17 mouse cellular contexts compared by ENCODE assay signal in the genomic region with DNA sequence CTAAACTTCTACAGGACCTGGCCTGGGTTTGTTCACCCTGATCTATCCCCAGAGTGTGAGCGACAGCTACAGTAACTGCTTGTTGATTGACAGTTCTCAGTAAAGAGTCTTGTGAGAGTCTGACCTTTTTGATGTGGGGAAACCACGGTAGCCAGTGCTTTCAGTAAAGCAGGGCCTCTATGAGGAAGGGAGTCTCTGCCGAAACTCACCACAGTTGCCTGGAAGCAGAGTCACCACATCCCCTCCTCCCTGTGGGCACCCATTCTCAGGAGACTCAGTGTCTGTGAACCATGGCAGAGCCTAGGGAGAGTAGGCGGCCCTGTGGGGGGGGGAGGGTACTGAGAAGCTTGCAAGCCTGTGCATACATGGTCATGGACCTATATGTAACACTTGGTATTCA. TPM values are rescaled to one million over a fixed set of nuclear protein-coding genes. Genes with fewer than 3 reads are reported as not detected.
DNase-seq lines count a peak whose midpoint lies in the region; ATAC-seq and TF ChIP-seq lines count a peak whose summit lies in the region.
"Had no signal": no experiment of that assay in that cellular context is flagged by ENCODE, and none has a peak within 500 bp of the region (broad histone marks: within the 10 kb centered on the region; RNA-seq: fewer than 3 reads in every experiment).

No protein-coding gene starts in this region.

- ATAC-seq in liver, embryonic 16.5 days (ENCODE audit: low read depth), result 0 out of 2 replicates have a peak, but pooled peaks have one; percentile 11
- no peak for ATAC-seq in liver, embryonic 12.5 days
- ATAC-seq in hematopoietic stem cell, adult 5-6 weeks (replicated peaks in 1 of 2; ENCODE audit: insufficient read depth in 1 of 2, low FRiP score in 2 of 2, low TSS enrichment in 1 of 2, low read depth in 1 of 2, poor library complexity in 2 of 2, severe bottlenecking in 2 of 2), result peak; percentile 25 to 57; a peak in 1 of 4 replicates
- ATAC-seq in hindbrain, embryonic 16.5 days, result no peak

- WGBS in liver, embryonic 16.5 days (ENCODE audit: insufficient replicate concordance), result 53% methylated on average over 4 of the region's 4 CpGs
- WGBS in liver, embryonic 12.5 days (ENCODE audit: insufficient replicate concordance), result 54% methylated on average over 4 of the region's 4 CpGs
- WGBS in thymus, adult 2 months, result 9% methylated on average over 4 of the region's 4 CpGs
- WGBS in cerebellum, adult 2 months, result 87% methylated on average over 4 of the region's 4 CpGs
- WGBS in hindbrain, embryonic 16.5 days, result 80% methylated on average over 4 of the region's 4 CpGs

- no peak overlapping the region for H3K27ac ChIP-seq in liver, embryonic 16.5 days (ENCODE audit: low read length)
- H3K27ac ChIP-seq in liver, embryonic 12.5 days, result no peak overlapping the region
- no peak overlapping the region for H3K27ac ChIP-seq in thymus, adult 2 months (ENCODE audit: control insufficient read depth, insufficient read depth, low read length)
- H3K27ac ChIP-seq in cerebellum, adult 2 months (ENCODE audit: insufficient read depth, low read length), result no peak overlapping the region
- no peak overlapping the region for H3K27ac ChIP-seq in hindbrain, embryonic 16.5 days (ENCODE audit: low read depth, low read length)
- H3K27ac ChIP-seq: embryonic facial prominence, embryonic 15.5 days; forebrain, embryonic 12.5 days; kidney, postnatal 0 days; limb, embryonic 15.5 days; neural tube, embryonic 13.5 days had no signal

- intact Hi-C loops in left cerebral cortex, postnatal 25 days (cut with DNase I), result no loop called here

- H3K9me3 ChIP-seq in liver, embryonic 16.5 days (replicated peaks; ENCODE audit: control insufficient read depth, low read length), result peaks cover 2% of the 10 kb centered on the region; the same call in 1 of the 2 replicates
- H3K9me3 ChIP-seq in liver, embryonic 12.5 days (replicated peaks), result peaks cover 4% of the 10 kb centered on the region
- H3K9me3 ChIP-seq in hindbrain, embryonic 16.5 days (ENCODE audit: control insufficient read depth, low read length), result no peaks in the 10 kb centered on the region
- H3K9me3 ChIP-seq: embryonic facial prominence, embryonic 15.5 days; forebrain, embryonic 12.5 days; limb, embryonic 15.5 days; neural tube, embryonic 13.5 days had no signal

- TF ChIP-seq CTCF in thymus, adult 2 months (IDR thresholded peaks at IDR 0.05; ENCODE audit: borderline replicate concordance, control insufficient read depth, extremely low read depth, insufficient read depth, low read length, poor library complexity), result no peak
- no peak for TF ChIP-seq CTCF in cerebellum, adult 2 months (IDR thresholded peaks at IDR 0.05; ENCODE audit: borderline replicate concordance, insufficient read depth, low read depth, low read length)

- H3K4me3 ChIP-seq in liver, embryonic 16.5 days (ENCODE audit: low read depth, low read length), result no peak overlapping the region
- H3K4me3 ChIP-seq in liver, embryonic 12.5 days, result no peak overlapping the region
- no peak overlapping the region for H3K4me3 ChIP-seq in thymus, adult 2 months (ENCODE audit: control insufficient read depth, insufficient read depth, low read length)
- H3K4me3 ChIP-seq in cerebellum, adult 2 months (replicated peaks; ENCODE audit: insufficient read depth, low read depth, low read length), result no peak overlapping the region
- H3K4me3 ChIP-seq in hindbrain, embryonic 16.5 days (ENCODE audit: low read length), result no peak overlapping the region
- H3K4me3 ChIP-seq: embryonic facial prominence, embryonic 15.5 days; forebrain, embryonic 12.5 days; limb, embryonic 15.5 days; neural tube, embryonic 13.5 days had no signal

- no peak overlapping the region for H3K4me2 ChIP-seq in liver, embryonic 16.5 days (ENCODE audit: low read depth, low read length)
- H3K4me2 ChIP-seq in liver, embryonic 12.5 days, result no peak overlapping the region
- no peak overlapping the region for H3K4me2 ChIP-seq in hindbrain, embryonic 16.5 days (ENCODE audit: low read length)
- H3K4me2 ChIP-seq: embryonic facial prominence, embryonic 15.5 days; forebrain, embryonic 12.5 days; limb, embryonic 15.5 days; neural tube, embryonic 13.5 days had no signal

- no peaks in the 10 kb centered on the region for H3K27me3 ChIP-seq in liver, embryonic 16.5 days (ENCODE audit: control insufficient read depth, insufficient read depth, low read depth, low read length)
- H3K27me3 ChIP-seq in liver, embryonic 12.5 days (replicated peaks), result no peaks in the 10 kb centered on the region
- H3K27me3 ChIP-seq in thymus, adult 2 months (ENCODE audit: control insufficient read depth, insufficient read depth, low read length), result no peaks in the 10 kb centered on the region
- H3K27me3 ChIP-seq in cerebellum, adult 2 months (ENCODE audit: control insufficient read depth, insufficient read depth, low read length), result no peaks in the 10 kb centered on the region
- no peaks in the 10 kb centered on the region for H3K27me3 ChIP-seq in hindbrain, embryonic 16.5 days (replicated peaks; ENCODE audit: control insufficient read depth, insufficient read depth, low read length)
- H3K27me3 ChIP-seq: embryonic facial prominence, embryonic 15.5 days; limb, embryonic 15.5 days; neural tube, embryonic 13.5 days had no signal

- H3K36me3 ChIP-seq in liver, embryonic 16.5 days (ENCODE audit: control insufficient read depth, insufficient read depth), result no peaks in the 10 kb centered on the region
- no peaks in the 10 kb centered on the region for H3K36me3 ChIP-seq in liver, embryonic 12.5 days
- no peaks in the 10 kb centered on the region for H3K36me3 ChIP-seq in thymus, adult 2 months (ENCODE audit: control insufficient read depth, insufficient read depth, low read length)
- H3K36me3 ChIP-seq in hindbrain, embryonic 16.5 days (ENCODE audit: control insufficient read depth, insufficient read depth, low read length), result no peaks in the 10 kb centered on the region
- H3K36me3 ChIP-seq: embryonic facial prominence, embryonic 15.5 days; forebrain, embryonic 12.5 days; limb, embryonic 15.5 days; neural tube, embryonic 13.5 days had no signal

- no peaks in the 10 kb centered on the region for H3K4me1 ChIP-seq in liver, embryonic 16.5 days (ENCODE audit: control insufficient read depth, low read depth, low read length)
- H3K4me1 ChIP-seq in liver, embryonic 12.5 days, result peaks cover 4% of the 10 kb centered on the region; the same call in 1 of the 2 replicates
- peaks cover 53% of the 10 kb centered on the region for H3K4me1 ChIP-seq in thymus, adult 2 months (replicated peaks; ENCODE audit: control insufficient read depth, insufficient read depth, low read length)
- H3K4me1 ChIP-seq in cerebellum, adult 2 months (ENCODE audit: control insufficient read depth, insufficient read depth, low read length), result no peaks in the 10 kb centered on the region
- no peaks in the 10 kb centered on the region for H3K4me1 ChIP-seq in hindbrain, embryonic 16.5 days (ENCODE audit: control insufficient read depth, insufficient read depth, low read depth, low read length)
- H3K4me1 ChIP-seq: embryonic facial prominence, embryonic 15.5 days; forebrain, embryonic 12.5 days; limb, embryonic 15.5 days; neural tube, embryonic 13.5 days had no signal

- DNase-seq in CD4-positive, CD25-positive, alpha-beta regulatory T cell, adult 2 months (ENCODE audit: low read depth, low spot score), result peak; percentile 86
- peak; percentile 60 for DNase-seq in thymus, adult 2 months
- no peak for DNase-seq in left cerebral cortex, postnatal 25 days (ENCODE audit: low spot score in 2 of 2)
- no peak for DNase-seq in cerebellum, adult 2 months
- DNase-seq: cerebellum, postnatal 36 days; lung, postnatal 4 days; midbrain, embryonic 14.5 days; retina, postnatal 1 day had no signal

- no peak for TF ChIP-seq POLR2A in thymus, adult 2 months (IDR thresholded peaks at IDR 0.05; ENCODE audit: control insufficient read depth, extremely low read depth, insufficient read depth, low read length, poor library complexity)
- no peak for TF ChIP-seq POLR2A in cerebellum, adult 2 months (IDR thresholded peaks at IDR 0.05; ENCODE audit: borderline replicate concordance, insufficient read depth, low read length)

- H3K9ac ChIP-seq in liver, embryonic 16.5 days (ENCODE audit: low read depth, low read length), result no peak overlapping the region
- H3K9ac ChIP-seq in liver, embryonic 12.5 days, result no peak overlapping the region
- H3K9ac ChIP-seq in hindbrain, embryonic 16.5 days (ENCODE audit: low read depth, low read length), result no peak overlapping the region
- H3K9ac ChIP-seq: embryonic facial prominence, embryonic 15.5 days; forebrain, embryonic 12.5 days; limb, embryonic 15.5 days; neural tube, embryonic 13.5 days had no signal

RNA-seq across cellular contexts. Expression of gene Il21r, which starts 14.5 kb away (rescaled TPM):
- 0.68 and 1.0 TPM in 2 replicates for polyA plus RNA-seq in liver, embryonic 16.5 days (2015; fragmentation: Nextera tagmentation; extraction: Ambion mirVana)
- 1.1 and 1.4 TPM in 2 replicates for polyA plus RNA-seq in liver, embryonic 12.5 days (2016; fragmentation: Nextera tagmentation; extraction: Ambion mirVana)
- 10.3 and 18.1 TPM in 2 replicates for total RNA-seq in hematopoietic stem cell, adult 5-6 weeks (2017)
- 177 and 188 TPM in 2 replicates for polyA plus RNA-seq in thymus, adult 2 months (2012; rRNA removed)
- total RNA-seq in left cerebral cortex, postnatal 25 days (2021), result 1 to 10 TPM; 1.4 to 1.6 TPM
- 0.39 and 0.63 TPM in 2 replicates for polyA plus RNA-seq in cerebellum, adult 2 months (2012; rRNA removed)
- 0.50 TPM in 2 replicates for polyA plus RNA-seq in hindbrain, embryonic 16.5 days (2015; fragmentation: Nextera tagmentation; extraction: Ambion mirVana)

RNA-seq across cellular contexts. Expression of gene Il4ra, which starts 36.8 kb away (rescaled TPM):
- 6.2 and 6.9 TPM in 2 replicates for polyA plus RNA-seq in liver, embryonic 16.5 days (2015; fragmentation: Nextera tagmentation; extraction: Ambion mirVana)
- 4.1 and 5.2 TPM in 2 replicates for polyA plus RNA-seq in liver, embryonic 12.5 days (2016; fragmentation: Nextera tagmentation; extraction: Ambion mirVana)
- total RNA-seq in hematopoietic stem cell, adult 5-6 weeks (2017), result 39.3 and 41.8 TPM in 2 replicates
- 141 and 189 TPM in 2 replicates for polyA plus RNA-seq in thymus, adult 2 months (2012; rRNA removed)
- 1 to 10 TPM; 6.1 to 7.1 TPM for total RNA-seq in left cerebral cortex, postnatal 25 days (2021)
- 8.6 and 9.3 TPM in 2 replicates for polyA plus RNA-seq in cerebellum, adult 2 months (2012; rRNA removed)
- polyA plus RNA-seq in hindbrain, embryonic 16.5 days (2015; fragmentation: Nextera tagmentation; extraction: Ambion mirVana), result 5.6 and 6.2 TPM in 2 replicates

Comparison
In these comparisons a context has a peak if more than half of its experiments do, and no peak if none do; other contexts are left out.
1. ATAC-seq: peak in liver, embryonic 16.5 days (single experiment) and hematopoietic stem cell, adult 5-6 weeks (2 of 2); none in liver, embryonic 12.5 days (single experiment) and hindbrain, embryonic 16.5 days (single experiment).
2. DNase-seq: peak in CD4-positive, CD25-positive, alpha-beta regulatory T cell, adult 2 months (single experiment) and thymus, adult 2 months (single experiment); none in left cerebral cortex, postnatal 25 days (0 of 2) and cerebellum, adult 2 months (0 of 2).
3. RNA of gene Il21r, which starts 14.5 kb away (polyA plus RNA-seq): 177 to 188 TPM in thymus, adult 2 months; 1.1 to 1.4 TPM in liver, embryonic 12.5 days, 0.68 to 1.0 TPM in liver, embryonic 16.5 days, 0.50 TPM in hindbrain, embryonic 16.5 days and 0.39 to 0.63 TPM in cerebellum, adult 2 months; every median in the first group is over 10 times any median in the second.
4. RNA of gene Il4ra, which starts 36.8 kb away (polyA plus RNA-seq): 141 to 189 TPM in thymus, adult 2 months; 8.6 to 9.3 TPM in cerebellum, adult 2 months, 6.2 to 6.9 TPM in liver, embryonic 16.5 days, 5.6 to 6.2 TPM in hindbrain, embryonic 16.5 days and 4.1 to 5.2 TPM in liver, embryonic 12.5 days; every median in the first group is over 10 times any median in the second.